Mouse (Mus musculus): ENCODE data around the gene Ifng. TPM values are rescaled to one million over a fixed set of nuclear protein-coding genes. Genes with fewer than 3 reads are reported as not detected.

Gene Ifng
- polyA plus RNA-seq, 2 experiments: not detected

DNA sequence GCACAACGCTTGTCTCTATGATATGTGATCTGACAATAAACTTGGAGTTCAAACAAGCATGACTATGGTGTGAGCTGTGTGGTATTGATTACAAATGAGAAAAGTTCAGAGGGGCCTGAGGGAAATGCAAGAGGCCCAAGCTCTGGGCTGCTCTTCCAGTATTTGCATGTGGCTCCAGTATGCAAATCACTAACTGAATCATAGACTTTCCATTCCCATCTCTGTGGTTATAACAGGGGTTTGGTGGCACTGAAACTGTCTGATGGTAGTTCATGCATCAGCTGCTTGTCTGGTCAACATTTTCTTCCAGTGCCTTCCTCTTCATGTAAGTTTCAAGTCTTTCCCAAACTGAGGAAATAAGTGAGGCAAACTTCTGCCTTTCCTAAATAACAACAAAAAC, 54.5 kb downstream of the Ifng start:
- TF ChIP-seq CTCF (IDR thresholded peaks at IDR 0.05; ENCODE audit: low read depth) (no peak), EP300 (IDR thresholded peaks at IDR 0.05; ENCODE audit: low read depth) (no peak)
- H3K9ac ChIP-seq (replicated peaks): no peak overlapping the region
- no peaks in the 10 kb centered on the region for H3K4me1 ChIP-seq (replicated peaks; ENCODE audit: control insufficient read depth in 2 of 2, insufficient read depth in 2 of 2, low read length in 1 of 2)
- no peak overlapping the region for H3K27ac ChIP-seq
- H3K27me3 ChIP-seq (ENCODE audit: control insufficient read depth, insufficient read depth, low read length): no peaks in the 10 kb centered on the region
- H3K36me3 ChIP-seq (replicated peaks; ENCODE audit: control insufficient read depth, insufficient read depth, low read depth): no peaks in the 10 kb centered on the region
- no peaks in the 10 kb centered on the region for H3K9me3 ChIP-seq (ENCODE audit: control insufficient read depth, low read length)
- H3K4me3 ChIP-seq (ENCODE audit: insufficient read depth in 1 of 2, low read depth in 2 of 2, low read length in 2 of 2): no peak overlapping the region
- no peak for DNase-seq (ENCODE audit: low read depth in 3 of 3, low spot score in 3 of 3)
- ATAC-seq (ENCODE audit: insufficient read depth): no peak
- H3K4me2 ChIP-seq (ENCODE audit: low read depth): no peak overlapping the region
- 76% methylated on average over 1 of the region's 1 CpGs for WGBS (ENCODE audit: insufficient replicate concordance)

Other genes starting within 250 kb of the Ifng start
- gene Il22, start 236.1 kb upstream of the Ifng start, polyA plus RNA-seq (2012; rRNA removed): not detected in 2 replicates
- not detected in 2 replicates for gene Il22, start 236.1 kb upstream of the Ifng start, polyA plus RNA-seq (2014; fragmentation: Nextera tagmentation; extraction: Ambion mirVana)
- not detected in 2 replicates for gene Gm32717, start 200.3 kb upstream of the Ifng start, polyA plus RNA-seq (2012; rRNA removed)
- not detected in 2 replicates for gene Gm32717, start 200.3 kb upstream of the Ifng start, polyA plus RNA-seq (2014; fragmentation: Nextera tagmentation; extraction: Ambion mirVana)
- gene Gm32802, start 182.4 kb upstream of the Ifng start, polyA plus RNA-seq (2012; rRNA removed): not detected in 2 replicates
- not detected in 2 replicates for gene Gm32802, start 182.4 kb upstream of the Ifng start, polyA plus RNA-seq (2014; fragmentation: Nextera tagmentation; extraction: Ambion mirVana)
- not detected in 2 replicates for gene Iltifb, start 146.0 kb upstream of the Ifng start, polyA plus RNA-seq (2012; rRNA removed)
- not detected in 2 replicates for gene Iltifb, start 146.0 kb upstream of the Ifng start, polyA plus RNA-seq (2014; fragmentation: Nextera tagmentation; extraction: Ambion mirVana)
- not detected in 2 replicates for gene Gm9040, start 114.1 kb upstream of the Ifng start, polyA plus RNA-seq (2012; rRNA removed)
- not detected in 2 replicates for gene Gm9040, start 114.1 kb upstream of the Ifng start, polyA plus RNA-seq (2014; fragmentation: Nextera tagmentation; extraction: Ambion mirVana)
- not detected in 2 replicates for gene Gm9044, start 108.6 kb upstream of the Ifng start, polyA plus RNA-seq (2012; rRNA removed)
- gene Gm9044, start 108.6 kb upstream of the Ifng start, polyA plus RNA-seq (2014; fragmentation: Nextera tagmentation; extraction: Ambion mirVana): not detected in 2 replicates
- 0.01 TPM in 1 of 2 replicates, not detected in the other for gene Gm9045, start 103.2 kb upstream of the Ifng start, polyA plus RNA-seq (2012; rRNA removed)
- 0.05 TPM in 1 of 2 replicates, not detected in the other for gene Gm9045, start 103.2 kb upstream of the Ifng start, polyA plus RNA-seq (2014; fragmentation: Nextera tagmentation; extraction: Ambion mirVana)
- not detected in 2 replicates for gene Gm9046, start 97.8 kb upstream of the Ifng start, polyA plus RNA-seq (2012; rRNA removed)
- not detected in 2 replicates for gene Gm9046, start 97.8 kb upstream of the Ifng start, polyA plus RNA-seq (2014; fragmentation: Nextera tagmentation; extraction: Ambion mirVana)
- gene Gm9048, start 92.4 kb upstream of the Ifng start, polyA plus RNA-seq (2012; rRNA removed): not detected in 2 replicates
- 0.18 TPM in 1 of 2 replicates, not detected in the other for gene Gm9048, start 92.4 kb upstream of the Ifng start, polyA plus RNA-seq (2014; fragmentation: Nextera tagmentation; extraction: Ambion mirVana)
- gene Gm9049, start 86.9 kb upstream of the Ifng start, polyA plus RNA-seq (2012; rRNA removed): 0.01 TPM in 1 of 2 replicates, not detected in the other
- gene Gm9049, start 86.9 kb upstream of the Ifng start, polyA plus RNA-seq (2014; fragmentation: Nextera tagmentation; extraction: Ambion mirVana): 0.05 TPM in 1 of 2 replicates, not detected in the other

Measured in liver, embryonic 14.5 days (tissue).